Mouse (Mus musculus) heart, postnatal 25 days (tissue): ENCODE data around the gene 1700003E16Rik. TPM values are rescaled to one million over a fixed set of nuclear protein-coding genes. Genes with fewer than 3 reads are reported as not detected.
A peak's percentile ranks its signal among the peaks of the same experiment; 100 is the strongest.
"Not testable (repeated sequence)": the region's sequence is repeated elsewhere in the genome, so short reads cannot be mapped to it uniquely, and the experiment has no call there.

Source experiments
- DNase-seq: peaks from one replicate; pipeline ENCODE4 v3.0.0; 2022; ENCODE audit warnings: low spot score
- intact Hi-C: fragments of 180-260 bp; cut with DNase I; formaldehyde crosslinking; loops from one replicate; pipeline ENCODE4 v1.15.1; 2025
- total RNA-seq, 2 experiments: library from RNA; stranded (reverse); gene quantifications; 2 replicates each; pipeline ENCODE4 v1.2.3; 2021

1700003E16Rik gene
- total RNA-seq, 2 experiments from 2014 or later = 0.17 TPM; not detected in 1

DNA sequence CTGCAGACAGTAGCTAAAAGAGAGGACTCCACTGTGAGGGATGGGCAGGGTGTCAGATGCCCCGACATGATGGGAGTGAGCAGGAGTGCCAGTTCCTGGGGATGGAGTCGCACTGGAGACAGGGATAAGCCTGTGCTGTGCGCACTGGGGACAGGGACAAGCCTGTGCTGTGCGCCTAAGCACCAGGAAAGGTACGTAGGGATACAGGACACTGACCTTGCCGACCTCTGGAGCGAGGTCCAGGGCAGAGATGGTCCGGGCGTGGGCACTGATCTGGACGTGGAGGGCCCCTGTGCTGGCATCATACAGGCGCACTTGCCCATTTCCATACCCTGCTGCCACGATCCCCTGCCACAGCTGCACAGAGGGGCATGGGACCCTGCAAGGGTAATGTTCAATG, 3.2 kb upstream of the 1700003E16Rik start:
- intact Hi-C loops = no loop called here
- DNase-seq = no peak

DNA sequence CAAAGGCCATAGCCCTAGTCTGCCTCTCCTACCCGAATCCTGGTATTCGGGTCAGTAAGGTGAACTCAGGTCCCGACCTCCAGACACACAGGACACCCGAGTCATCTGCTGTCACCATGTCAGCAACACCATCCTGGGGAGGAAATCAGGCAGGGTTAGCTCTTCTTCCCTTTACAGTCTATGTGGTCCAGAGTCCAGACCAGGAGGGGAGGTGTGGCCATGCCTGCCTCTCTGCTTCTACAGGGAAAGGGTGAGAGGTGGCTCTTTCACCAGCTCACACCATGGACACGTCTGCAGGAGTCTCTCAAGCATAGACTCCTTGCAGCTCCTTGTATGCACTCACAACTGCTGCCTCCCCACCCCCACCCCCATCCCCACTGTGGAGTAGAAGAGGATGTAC, 2.7 kb upstream of the 1700003E16Rik start:
- intact Hi-C loops = no loop called here

DNA sequence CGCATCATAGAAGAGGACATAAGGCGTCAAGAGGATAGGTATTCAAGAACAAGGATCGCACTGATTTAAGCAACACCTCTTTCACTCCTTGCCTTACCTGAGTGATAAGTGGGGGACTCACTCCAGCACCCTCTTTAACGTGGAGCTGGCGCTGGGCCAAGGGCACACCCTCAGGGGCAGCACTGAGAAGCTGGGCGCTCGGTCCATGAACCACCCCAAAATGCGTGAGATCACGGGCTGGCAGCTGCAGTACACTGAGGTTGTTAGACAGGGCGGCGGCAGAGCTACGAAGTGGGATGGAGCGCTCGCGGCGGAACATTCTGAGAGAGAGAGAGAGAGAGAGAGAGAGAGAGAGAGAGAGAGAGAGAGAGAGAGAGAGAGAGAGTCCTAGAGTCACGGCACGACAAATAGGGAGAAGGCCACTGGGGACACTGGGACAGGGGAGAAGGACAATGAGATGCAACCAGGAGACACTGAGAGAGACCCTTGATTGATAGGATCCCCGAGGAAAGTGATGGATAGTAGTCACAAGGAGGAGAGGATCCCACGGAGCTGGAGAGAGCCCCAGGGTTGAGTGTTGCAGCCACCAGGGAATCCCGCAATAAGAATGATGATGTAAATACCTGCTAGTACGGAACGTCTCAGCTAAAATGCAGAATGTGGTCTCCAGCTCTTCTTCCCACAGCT, 509 bp upstream of the 1700003E16Rik start:
- intact Hi-C loops = no loop called here
- DNase-seq = no peak

More for the DNA sequence above, 2.7 kb upstream of the 1700003E16Rik start:
- DNase-seq = no peak

DNA sequence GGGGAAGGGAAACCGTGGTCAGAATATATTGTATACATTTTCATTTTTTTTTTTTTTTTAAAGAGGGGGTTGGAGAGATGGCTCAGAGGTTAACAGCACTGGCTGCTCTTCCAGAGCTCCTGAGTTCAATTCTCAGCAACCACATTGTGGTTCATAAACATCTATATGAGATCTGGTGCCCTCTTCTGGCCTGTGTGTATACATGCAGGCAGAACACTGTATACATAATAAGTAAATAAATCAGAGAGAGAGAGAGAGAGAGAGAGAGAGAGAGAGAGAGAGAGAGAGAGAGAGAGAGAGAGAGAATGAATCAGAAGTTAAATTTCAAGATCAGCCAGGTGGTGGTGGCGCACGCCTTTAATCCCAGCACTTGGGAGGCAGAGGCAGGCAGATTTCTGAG, 3.3 kb downstream of the 1700003E16Rik start:
- intact Hi-C loops = loop anchor here (2.0 kb wide), 2 partner anchors 45 to 163 kb away; partner anchors contain the start of gene Mogs
- DNase-seq = not testable (repeated sequence)

DNA sequence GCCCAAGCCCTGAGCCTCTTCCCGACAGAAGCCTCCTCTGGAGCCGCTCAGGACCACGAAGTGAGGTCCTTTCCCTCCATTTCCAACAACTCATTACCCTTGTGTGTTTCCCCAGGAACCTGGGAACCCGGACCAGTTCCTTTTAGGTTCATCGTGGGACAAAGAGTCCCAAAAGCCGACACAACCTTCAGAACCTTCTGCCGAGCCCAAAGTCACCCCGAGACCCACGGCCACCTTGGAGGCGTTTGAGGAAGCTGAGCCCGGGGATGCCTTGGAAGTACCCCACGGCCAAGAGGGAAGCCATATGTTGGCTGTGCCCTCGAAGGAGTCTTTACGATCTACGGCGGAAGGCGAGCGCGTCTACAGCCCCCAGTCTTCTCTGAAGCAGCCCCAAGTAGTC, 5.2 kb downstream of the 1700003E16Rik start:
- intact Hi-C loops = loop anchor here (5.0 kb wide), 1 partner anchor 106 kb away; no protein-coding TSS in a partner anchor
- DNase-seq = no peak

DNA sequence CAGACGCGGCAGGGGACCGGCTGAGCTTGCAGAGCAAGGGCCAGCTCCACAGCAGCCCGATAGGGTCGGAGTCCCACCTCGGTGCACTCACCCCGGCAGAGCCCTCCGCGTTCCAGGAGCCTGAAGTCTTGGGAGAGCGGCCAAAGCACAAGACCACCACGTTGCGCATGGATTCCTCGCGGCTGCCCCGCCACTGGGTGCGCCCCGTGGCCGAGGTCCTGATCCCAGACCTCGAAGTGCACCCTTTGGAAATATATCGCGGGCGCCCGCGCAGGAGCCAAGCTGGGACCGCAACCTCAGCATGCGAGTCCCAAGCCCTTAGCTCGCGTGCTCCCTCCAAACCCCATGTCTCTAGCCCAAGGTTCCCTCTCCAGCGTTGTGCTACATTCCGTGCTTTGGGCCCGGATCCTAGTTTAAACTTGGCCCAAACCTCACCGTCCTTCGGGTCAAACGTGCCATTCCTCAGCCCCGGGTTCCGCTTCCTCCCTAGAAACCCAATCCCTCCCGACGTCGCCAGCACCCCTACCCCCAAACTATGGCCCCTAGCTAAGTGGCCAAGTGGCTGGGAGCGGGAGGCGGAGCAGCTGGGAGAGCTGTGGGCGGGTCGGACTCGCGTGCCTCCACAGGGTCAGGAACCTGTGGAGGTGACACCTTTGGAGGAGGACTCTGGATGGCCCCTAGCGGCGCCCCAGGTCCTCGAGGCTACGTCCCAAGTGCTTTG, 5.9 kb downstream of the 1700003E16Rik start:
- DNase-seq = no peak
- intact Hi-C loops = loop anchor here (5.0 kb wide), 1 partner anchor 105 kb away; no protein-coding TSS in a partner anchor

DNA sequence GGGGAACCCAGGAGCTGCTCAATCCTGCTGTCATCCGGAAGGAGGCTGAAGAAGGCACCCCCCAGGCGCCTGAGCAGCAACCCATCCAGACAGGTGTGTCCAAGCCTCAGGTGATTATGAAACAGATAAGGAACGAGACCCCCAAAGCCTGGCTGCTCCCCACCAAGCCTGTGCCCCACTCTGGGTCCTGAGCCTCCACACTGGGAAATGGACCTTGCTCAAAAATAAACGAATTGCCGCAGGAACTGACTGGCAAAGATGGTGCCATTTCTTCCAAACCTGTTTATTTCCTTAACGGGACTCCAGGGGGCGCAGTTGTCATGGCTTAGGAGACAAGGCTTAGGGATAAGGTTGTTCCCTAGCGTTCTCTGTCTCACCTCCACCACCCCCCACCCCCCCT, 6.5 kb downstream of the 1700003E16Rik start:
- intact Hi-C loops = loop anchor here (5.0 kb wide), 1 partner anchor 105 kb away; no protein-coding TSS in a partner anchor
- DNase-seq = no peak

DNA sequence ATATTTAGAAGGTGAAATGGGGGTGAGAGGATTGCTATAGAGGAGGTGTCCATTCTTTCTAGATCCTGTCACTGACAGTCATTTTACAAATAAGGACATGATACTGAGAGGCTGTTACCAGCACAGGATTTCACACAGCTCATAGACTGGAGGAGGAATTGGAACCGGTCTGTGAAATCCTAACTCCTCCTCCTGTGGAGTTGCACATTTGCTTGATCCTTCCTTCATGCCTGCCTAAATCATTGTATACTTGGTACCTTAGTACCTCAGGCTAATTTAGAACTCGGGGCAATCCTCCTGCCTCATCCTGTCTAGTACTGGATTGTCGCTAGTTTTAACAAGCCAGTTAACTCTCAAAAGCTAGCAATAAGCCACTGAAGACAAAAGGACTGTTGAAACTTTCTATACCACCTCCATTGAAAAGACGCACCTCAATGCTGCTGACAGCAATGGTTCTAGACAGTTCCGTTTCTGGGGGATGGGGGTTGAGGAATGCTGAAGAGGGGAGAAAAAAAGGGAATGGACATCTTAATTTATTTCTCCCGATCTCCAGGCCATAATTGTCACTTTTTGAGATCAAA, 8.9 kb downstream of the 1700003E16Rik start:
- no peak for DNase-seq
- intact Hi-C loops = no loop called here

DNA sequence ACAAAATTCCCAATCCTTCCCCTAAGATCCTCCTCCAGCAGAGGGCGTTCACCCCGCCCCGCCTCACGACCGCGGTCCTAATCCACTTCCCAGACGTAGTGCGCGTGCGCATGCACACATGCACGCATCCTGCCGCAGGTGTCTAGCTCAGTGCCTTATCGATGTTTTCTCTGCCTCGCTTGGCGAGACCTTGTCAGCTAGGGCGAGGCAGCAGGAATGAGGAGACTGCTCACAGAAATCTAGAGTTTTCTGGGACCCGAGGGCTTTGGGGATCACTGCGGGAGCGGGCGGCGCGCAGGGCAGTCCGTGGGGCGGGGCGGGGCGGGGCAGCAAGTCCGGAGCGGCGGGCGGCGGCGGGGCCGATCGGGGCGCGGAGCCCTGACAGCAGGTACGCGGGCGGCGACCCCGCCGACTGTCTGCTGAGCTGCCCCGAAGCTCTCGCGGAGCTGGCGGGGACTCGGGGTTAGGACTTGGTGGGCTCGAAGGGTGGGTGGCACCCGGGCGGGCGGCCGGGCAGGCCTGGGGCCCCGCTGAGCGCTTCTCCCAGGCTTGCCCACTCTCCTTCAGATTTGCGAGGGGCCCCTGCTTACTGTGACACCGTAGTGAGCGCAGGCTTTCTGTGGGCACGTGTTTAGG, 9.5 kb downstream of the 1700003E16Rik start, which contains the start of gene Dctn1:
Gene Dctn1, plus strand, starts transcription at position 314 of the 636 bp plus-strand sequence.
- DNase-seq = peak; percentile 88
- intact Hi-C loops = no loop called here

DNA sequence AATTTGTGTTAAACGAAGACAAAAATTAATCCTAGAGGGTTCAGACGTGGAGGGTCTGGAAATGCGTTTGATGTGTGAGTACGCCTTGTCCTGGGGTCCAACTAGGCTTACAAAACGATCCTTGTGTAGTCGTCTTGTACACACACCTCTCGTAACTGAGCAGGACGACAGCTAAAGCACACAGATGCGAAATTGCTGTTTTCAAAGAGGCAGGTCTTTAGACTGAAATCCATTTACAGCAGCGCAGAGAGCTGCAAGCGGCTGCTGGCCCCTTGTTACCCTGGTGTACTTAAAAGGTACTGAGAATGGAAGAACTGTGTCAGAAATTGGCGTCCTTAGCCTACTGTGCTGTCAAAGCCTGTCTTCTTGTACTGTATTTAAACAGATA, 10.0 kb downstream of the 1700003E16Rik start:
- DNase-seq = no peak
- intact Hi-C loops = no loop called here

DNA sequence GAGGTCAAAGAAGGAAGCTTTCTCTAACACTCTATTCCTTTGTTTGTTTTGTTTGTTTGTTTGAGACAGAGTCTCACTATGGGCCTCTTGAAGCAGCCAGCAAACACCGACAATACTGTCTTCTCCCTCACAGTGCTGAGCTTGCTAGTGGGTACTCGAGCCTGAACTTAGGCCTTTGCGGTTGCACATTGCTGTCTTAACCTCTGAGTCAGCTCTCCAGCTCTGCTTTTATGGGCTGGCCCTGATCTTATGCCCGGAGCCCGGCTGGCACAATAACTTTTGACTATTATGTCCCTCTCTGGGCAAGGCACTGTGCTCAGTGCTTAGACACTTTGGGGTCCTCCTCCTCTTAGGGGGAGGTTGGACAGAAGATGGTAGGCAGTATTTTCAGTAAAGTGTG, 13.7 kb downstream of the 1700003E16Rik start:
- intact Hi-C loops = no loop called here
- no peak for DNase-seq

DNA sequence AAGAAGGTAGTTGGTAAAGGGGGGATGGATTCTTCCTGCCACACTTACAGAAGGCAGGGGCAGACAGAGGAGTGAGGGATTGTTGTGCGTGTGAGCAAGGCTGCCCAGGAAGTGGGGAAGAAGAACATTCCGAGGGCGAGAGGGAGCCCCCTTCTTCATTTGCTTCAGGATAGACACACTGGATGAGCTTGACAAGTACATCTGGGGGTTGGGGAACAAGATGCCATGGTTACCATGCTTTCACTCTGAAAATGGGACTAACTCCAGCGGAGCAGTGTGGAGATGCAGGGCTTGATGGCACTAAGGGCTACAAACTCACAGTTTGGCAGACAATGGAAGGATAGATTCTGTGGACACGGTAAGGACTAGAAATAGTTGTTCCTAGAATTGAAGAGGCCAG, 14.9 kb downstream of the 1700003E16Rik start:
- intact Hi-C loops = no loop called here
- DNase-seq = no peak

DNA sequence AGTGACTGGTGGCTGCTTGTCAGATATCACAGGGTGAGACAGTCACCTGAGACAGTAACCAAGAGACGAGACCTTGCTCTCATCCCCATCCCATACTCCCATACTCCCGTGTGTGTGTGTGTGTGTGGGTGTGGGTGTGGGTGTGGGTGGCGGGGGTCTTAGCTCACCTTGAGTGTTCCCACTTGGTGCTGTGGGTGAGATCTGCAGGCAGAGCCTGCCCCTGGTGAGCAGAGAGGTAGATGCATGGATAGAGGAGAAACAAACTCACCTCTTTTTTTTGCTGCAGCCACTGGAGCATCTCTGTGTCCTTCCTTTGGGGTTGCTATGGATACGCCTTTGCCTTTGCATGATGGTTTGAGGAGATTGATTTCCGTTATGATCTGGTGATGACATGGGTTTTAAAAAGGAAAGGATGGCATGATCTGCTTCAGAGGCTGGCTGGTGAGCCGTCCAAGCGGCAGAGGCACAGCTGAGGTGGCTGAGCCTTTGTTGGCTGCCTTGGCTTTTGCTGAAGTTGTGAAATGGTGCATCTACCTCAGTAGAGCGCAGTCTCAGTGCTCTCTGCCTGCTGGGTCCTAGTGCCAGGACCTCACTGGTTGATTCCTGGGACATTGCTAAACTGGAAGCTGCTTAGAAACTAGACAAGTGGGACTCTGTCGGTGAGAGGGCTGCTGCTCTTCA, 16.2 kb downstream of the 1700003E16Rik start:
- intact Hi-C loops = no loop called here
- no peak for DNase-seq

DNA sequence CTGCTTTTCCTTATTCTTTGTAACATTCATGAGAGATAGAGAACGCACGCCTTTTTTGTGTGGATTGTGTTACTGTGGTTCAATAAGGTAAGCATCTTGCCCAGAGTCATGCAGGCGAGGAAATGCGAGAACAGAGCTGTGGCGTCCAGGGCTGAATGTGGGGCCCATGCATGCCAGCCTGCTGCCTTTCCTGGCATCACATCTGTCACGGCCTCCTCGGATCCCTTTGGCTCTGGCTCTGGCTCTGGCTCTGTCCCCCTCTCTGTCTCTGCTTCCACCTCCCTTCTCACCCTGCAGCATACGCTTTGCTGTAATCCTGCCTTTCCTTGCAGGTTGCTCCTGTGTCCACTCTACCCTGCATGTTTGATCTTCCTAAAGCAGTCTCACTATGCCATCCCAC, 19.8 kb downstream of the 1700003E16Rik start:
- no peak for DNase-seq
- intact Hi-C loops = no loop called here

DNA sequence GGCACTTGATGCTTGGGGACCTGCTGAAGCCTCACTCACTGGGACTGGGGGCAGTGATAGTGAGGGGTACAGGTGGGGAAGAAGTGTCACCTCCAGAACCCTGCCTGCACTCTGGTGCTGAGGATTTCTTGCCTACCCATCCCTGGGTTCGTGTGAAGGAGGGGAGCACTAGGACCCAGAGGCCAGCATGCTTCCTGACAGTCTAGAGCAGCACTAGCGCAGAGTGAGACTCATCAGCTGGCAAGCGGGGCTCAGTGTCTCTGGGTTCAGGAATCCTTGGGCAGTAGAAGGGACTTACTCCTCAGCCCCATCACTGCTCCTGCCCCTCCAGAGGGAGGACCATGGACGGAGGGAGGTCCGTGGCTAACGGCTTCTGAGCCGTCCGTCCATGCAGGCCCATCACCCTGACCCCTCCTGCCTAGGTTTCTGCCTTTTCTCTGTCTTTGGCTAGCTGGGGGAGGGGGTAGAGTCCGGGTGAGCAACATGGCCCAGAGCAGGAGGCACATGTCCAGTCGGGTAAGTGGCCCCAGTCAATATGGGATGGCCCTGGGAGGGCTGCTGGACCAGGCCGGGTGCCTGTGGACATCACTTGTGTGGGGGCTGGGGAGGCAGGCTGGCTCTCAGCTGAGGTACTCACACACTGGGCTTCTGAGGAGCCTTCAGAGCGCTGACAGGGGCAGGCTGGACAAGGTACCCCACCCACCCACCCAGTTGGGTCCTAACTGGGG, 23.4 kb downstream of the 1700003E16Rik start:
- intact Hi-C loops = no loop called here
- no peak for DNase-seq

DNA sequence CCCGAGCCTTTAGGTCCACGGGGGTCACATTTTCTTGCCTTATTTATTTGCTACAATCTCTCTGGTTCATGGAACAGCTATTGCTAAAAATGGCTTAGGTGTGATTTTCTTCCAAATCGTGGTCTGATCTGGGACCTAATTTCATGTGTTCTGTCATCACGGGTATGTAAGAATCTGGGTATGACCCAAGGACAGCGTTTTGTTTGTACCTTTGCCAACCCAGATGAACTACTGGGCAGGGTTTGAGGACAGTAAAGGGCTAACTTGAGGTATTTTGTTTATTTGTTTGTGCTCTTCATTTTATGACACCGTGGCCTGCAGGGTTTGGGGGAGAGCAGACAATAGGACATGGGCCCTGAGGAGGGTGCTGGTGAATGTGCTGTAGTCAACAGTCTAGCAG, 24.4 kb downstream of the 1700003E16Rik start:
- intact Hi-C loops = no loop called here
- no peak for DNase-seq

DNA sequence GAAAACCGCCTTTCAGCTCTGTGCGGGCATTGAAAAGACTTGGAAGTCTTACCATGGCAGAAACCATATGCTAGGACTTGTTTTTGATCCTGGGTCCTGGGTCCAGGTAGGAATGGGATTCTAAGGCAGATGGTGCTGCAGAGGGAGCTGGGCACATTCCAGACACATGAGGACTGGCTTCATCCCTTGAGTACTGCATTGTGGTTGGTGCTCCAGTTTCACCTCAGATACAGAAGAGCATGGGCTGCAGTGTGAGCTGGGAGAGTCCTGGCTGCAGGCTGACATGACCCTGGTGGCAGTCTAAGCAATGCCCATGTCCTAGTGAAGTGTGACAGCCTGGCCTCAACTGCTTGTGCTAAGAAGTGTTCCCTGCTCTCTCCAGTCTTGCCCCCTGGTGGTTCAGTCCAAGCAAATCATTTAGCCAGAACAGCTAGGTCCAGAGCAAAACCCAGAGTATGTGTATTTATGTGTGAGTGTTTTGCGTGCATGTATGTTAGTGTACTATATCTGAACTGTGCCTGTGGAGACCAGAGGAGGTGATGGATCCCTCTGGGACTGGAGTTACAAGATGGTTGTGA, 28.7 kb downstream of the 1700003E16Rik start:
- no peak for DNase-seq
- intact Hi-C loops = no loop called here

DNA sequence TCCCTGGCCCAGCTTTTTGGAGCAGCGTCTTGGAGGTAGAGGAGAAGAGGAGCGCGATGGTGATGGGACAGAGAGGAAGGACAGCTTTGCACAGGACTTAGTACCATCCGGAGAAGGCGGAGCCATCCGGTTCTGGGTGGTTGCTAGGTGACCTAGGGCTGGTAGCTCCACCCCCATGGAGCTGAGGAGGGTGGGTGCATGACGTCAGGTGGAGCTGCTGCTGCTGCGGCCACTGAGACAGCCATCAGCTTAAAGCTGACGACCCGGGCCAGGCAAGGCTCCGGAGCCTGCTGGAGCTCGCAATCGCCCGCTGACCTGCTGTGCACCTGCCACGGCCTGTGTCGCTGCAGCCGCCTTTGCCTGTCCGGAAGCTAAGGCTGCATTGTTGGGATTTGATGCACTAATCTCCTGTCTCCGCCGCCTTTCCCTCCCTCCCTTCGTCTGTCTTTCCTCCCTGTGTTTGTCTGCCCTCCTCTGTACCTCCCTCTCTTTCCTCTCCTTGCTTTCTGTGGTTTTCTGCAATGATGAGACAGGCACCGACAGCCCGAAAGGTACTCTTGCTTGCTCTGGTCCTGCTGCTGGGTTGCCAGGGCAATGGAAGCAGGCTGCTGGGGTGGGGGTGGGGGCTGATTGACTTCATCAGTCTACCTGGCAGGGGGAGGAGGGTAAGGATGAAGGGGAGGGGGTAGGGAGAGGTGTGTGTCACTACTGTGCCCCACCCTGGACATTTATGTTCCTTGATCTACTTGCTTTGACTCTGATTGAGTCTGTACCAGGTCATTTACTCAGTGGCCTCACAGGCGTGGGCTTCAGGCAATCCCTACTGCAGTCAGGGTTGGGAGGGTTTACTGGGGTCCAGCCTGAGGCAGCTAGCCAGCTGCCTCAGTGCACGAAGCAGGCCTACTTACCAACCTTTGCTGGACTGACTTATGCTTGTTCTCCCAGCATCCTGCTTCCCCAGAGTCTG, 30.0 kb downstream of the 1700003E16Rik start:
- intact Hi-C loops = no loop called here
- peak; percentile 26 for DNase-seq
